Mouse (Mus musculus) telencephalon, adult 2 months (tissue): ENCODE measurements around the gene Atp5c1.

Source experiments
- DNase-seq: peaks from one replicate; pipeline ENCODE4 v3.0.0-alpha.2; 2011; ENCODE audit warnings: low read depth, low spot score

Atp5c1 gene

DNA sequence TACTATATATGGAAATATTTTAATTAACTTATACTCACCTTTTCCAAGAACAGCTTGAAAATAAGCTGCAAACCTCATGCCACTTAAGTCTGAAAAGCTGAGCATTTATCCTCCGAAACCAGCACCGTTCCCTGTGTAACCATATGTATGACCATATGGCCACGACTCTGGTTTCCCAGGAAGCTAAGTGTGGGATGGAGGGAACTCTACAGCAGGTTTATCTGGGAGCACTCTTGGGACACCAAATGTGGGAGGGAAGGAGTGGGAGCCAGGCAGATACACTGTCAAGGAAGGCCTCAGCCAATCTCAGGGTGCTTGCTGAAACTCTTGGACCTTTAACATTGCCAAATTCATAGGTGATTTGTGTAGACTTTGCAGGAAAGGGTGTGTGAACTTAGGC lies 29.4 kb downstream of the Atp5c1 start:
- DNase-seq, result peak; percentile 94

- no peak for DNase-seq
These were observed 30.9 kb downstream of the Atp5c1 start for GRCm38 (mm10) chr2:10049456-10049855.

GRCm38 (mm10) chr2:10048461-10048860 lies 31.8 kb downstream of the Atp5c1 start, which contains the start of gene Taf3:
Taf3 (minus strand) TSS chr2:10048596.
- DNase-seq, result peak; percentile 87

- DNase-seq, result no peak
These were observed 32.4 kb downstream of the Atp5c1 start for GRCm38 (mm10) chr2:10047758-10048436.

GRCm38 (mm10) chr2:10034976-10035375 lies 45.3 kb downstream of the Atp5c1 start:
- no peak for DNase-seq

GRCm38 (mm10) chr2:10033684-10034083 lies 46.6 kb downstream of the Atp5c1 start:
- DNase-seq, result no peak

GRCm38 (mm10) chr2:10029755-10030154 lies 50.6 kb downstream of the Atp5c1 start:
- DNase-seq, result no peak

GRCm38 (mm10) chr2:10024264-10024663 lies 56.0 kb downstream of the Atp5c1 start:
- DNase-seq, result peak; percentile 22

- no peak for DNase-seq
These were observed 59.0 kb downstream of the Atp5c1 start for GRCm38 (mm10) chr2:10021296-10021695.

DNA sequence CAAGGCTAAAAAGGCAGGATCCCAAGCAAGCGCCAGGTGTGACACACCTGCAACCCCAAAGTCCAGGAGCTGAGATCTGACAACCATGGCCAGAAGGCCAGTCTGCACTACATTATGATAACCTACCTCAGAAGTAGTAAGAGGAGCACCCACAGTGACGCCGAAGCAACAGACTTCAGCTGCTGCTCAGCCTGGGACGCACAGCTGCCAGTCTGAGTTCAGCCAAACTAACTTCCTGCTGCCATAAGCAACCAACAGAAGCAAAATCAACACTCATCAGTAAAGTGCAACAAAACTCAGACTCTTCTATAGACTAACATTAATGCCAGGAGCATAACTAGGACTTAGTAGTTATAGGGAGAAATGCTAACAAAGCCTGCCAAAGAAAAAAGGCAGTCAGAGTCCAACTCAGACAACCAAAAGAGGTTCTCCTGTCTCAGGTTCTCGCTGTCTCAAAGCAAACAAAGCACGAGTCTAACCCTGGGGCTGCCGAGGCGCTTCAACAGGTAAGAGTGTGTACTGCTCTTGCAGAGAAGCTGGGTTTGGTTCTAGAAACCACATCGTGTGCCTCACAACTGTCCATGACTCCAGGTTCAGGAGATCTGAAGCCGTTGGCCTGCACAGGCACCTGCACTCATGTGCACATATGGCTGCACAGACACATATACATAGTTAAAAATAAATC lies 65.2 kb downstream of the Atp5c1 start:
- DNase-seq, result no peak

DNA sequence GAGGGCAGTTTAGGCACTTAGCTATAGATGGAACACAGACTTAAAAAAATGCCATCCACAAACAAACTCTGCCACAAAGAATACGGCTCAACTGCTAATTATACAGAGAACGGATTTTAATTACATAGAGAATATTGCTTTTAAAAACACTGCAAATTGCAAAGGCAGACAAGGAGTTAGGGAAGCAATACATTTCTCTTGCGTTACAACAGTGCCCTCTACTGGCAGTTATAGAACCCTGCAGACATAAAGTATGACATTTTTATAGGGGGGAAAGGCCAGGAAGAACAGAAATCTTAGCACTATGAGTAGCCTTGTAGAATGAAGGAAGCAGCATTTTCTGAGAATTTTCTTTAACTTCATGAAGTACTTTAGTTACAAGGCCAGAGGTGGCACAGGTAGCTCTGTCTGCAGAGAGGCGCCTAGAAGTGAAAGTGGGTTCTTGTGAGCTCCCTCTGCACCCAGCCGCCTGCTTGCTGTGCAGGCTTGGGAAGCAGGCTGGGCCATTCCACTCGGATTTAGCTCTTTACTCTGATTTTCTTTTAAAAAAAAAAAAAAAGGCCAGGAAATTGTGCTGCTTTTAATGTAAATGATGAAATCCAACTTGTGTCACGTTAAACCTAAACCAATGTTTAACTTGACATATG lies 69.9 kb downstream of the Atp5c1 start:
- peak; percentile 24 for DNase-seq

DNA sequence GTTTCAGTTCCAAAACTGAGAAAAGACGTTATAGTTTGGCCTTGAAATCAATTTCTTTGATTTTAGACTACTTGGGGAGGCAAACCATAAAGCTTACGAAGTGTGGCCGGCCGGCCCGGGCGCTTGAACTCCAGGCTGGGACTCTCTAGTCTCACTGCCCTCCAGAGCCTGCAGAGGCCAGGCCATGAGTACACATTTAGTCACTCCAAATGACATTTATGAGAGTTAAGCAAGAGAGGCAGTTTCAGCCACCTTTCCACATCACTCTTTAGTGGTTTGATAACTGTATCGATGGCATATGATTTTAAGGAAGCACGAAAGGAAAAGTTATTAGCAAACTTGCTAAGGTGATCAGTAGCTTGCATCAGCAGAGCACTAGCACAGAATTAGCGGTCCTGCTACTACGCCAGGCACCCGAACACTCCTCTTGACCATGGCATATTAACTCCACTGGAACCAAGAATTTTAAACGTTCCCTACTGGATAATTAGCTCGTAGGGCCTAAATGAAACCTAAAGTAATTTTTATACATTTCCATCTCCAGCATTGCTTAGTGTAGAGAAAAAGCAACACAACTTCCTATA lies 70.5 kb downstream of the Atp5c1 start:
- DNase-seq, result no peak

GRCm38 (mm10) chr2:10008593-10008992 lies 71.7 kb downstream of the Atp5c1 start:
- no peak for DNase-seq
